Mouse (Mus musculus): ENCODE measurements around the gene Sox6.
A peak's percentile ranks its signal among the peaks of the same experiment; 100 is the strongest.
"Not testable (repeated sequence)": the region's sequence is repeated elsewhere in the genome, so short reads cannot be mapped to it uniquely, and the experiment has no call there.

Gene Sox6

GRCm38 (mm10) chr7:116038511-116038910, at the start of gene Sox6:
Sox6 (minus strand) TSS chr7:116038796.
- DNase-seq (ENCODE audit: low read depth, low spot score): no peak

GRCm38 (mm10) chr7:116084366-116084765, 45.8 kb upstream of the Sox6 start, which contains the start of gene Gm4353:
Gm4353 (minus strand) TSS chr7:116084635.
- DNase-seq (ENCODE audit: low read depth, low spot score): not testable (repeated sequence)

- no peak for DNase-seq (ENCODE audit: low read depth, low spot score)
Observed at GRCm38 (mm10) chr7:116060739-116061138, 22.1 kb upstream of the Sox6 start.

- DNase-seq (ENCODE audit: low read depth, low spot score): no peak
Observed at GRCm38 (mm10) chr7:116040470-116041019, 1.9 kb upstream of the Sox6 start.

- peak; percentile 74 for DNase-seq (ENCODE audit: low read depth, low spot score)
Observed at GRCm38 (mm10) chr7:116039538-116040466, 1.2 kb upstream of the Sox6 start.

GRCm38 (mm10) chr7:116039196-116039537, 571 bp upstream of the Sox6 start, which contains the start of gene 1110004F10Rik:
1110004F10Rik (plus strand) TSS chr7:116039397.
- DNase-seq (ENCODE audit: low read depth, low spot score): no peak

- no peak for DNase-seq (ENCODE audit: low read depth, low spot score)
Observed at GRCm38 (mm10) chr7:116038024-116038423, 572 bp downstream of the Sox6 start.

- no peak for DNase-seq (ENCODE audit: low read depth, low spot score)
Observed at GRCm38 (mm10) chr7:116036591-116037555, 1.7 kb downstream of the Sox6 start.

- no peak for DNase-seq (ENCODE audit: low read depth, low spot score)
Observed at GRCm38 (mm10) chr7:116035504-116035903, 3.1 kb downstream of the Sox6 start.

- no peak for DNase-seq (ENCODE audit: low read depth, low spot score)
Observed at GRCm38 (mm10) chr7:116034282-116034758, 4.3 kb downstream of the Sox6 start.

- DNase-seq (ENCODE audit: low read depth, low spot score): no peak
Observed at GRCm38 (mm10) chr7:116033371-116034241, 5.0 kb downstream of the Sox6 start.

GRCm38 (mm10) chr7:116032596-116033307, 5.8 kb downstream of the Sox6 start:
- peak; percentile 39 for DNase-seq (ENCODE audit: low read depth, low spot score)

- no peak for DNase-seq (ENCODE audit: low read depth, low spot score)
Observed at GRCm38 (mm10) chr7:116031718-116032595, 6.6 kb downstream of the Sox6 start.

- no peak for DNase-seq (ENCODE audit: low read depth, low spot score)
Observed at GRCm38 (mm10) chr7:116031388-116031717, 7.2 kb downstream of the Sox6 start.

GRCm38 (mm10) chr7:116030597-116031387, 7.8 kb downstream of the Sox6 start:
- no peak for DNase-seq (ENCODE audit: low read depth, low spot score)

- no peak for DNase-seq (ENCODE audit: low read depth, low spot score)
Observed at GRCm38 (mm10) chr7:116029991-116030390, 8.6 kb downstream of the Sox6 start.

- no peak for DNase-seq (ENCODE audit: low read depth, low spot score)
Observed at GRCm38 (mm10) chr7:116002726-116003125, 35.9 kb downstream of the Sox6 start.

- DNase-seq (ENCODE audit: low read depth, low spot score): no peak
Observed at GRCm38 (mm10) chr7:115988109-115988779, 50.4 kb downstream of the Sox6 start.

All from 3T3-L1 (cell line).